Mouse (Mus musculus) limb, embryonic 15.5 days (tissue): ENCODE results near the gene Ccr6. TPM values are rescaled to one million over a fixed set of nuclear protein-coding genes. Genes with fewer than 3 reads are reported as not detected.

Experiments used
- ATAC-seq: fragments of 200-750 bp; cut with Nextera tagmentation; 2 replicates; pipeline ENCODE4 v1.8.0; 2017; ENCODE audit warnings: low read depth, moderate TSS enrichment; ENCODE audit not compliant: insufficient number of reproducible peaks, low FRiP score, low TSS enrichment
- H3K27ac ChIP-seq: fragments of 300-500 bp; sonication (generic); 2 replicates; pipeline ENCODE4 v1.5.1; 2015; ENCODE audit warnings: moderate library complexity, mild to moderate bottlenecking, inconsistent platforms
- H3K27me3 ChIP-seq: fragments of 300-500 bp; sonication (generic); 2 replicates; pipeline ENCODE4 v1.6.1; 2015; ENCODE audit warnings: inconsistent platforms
- H3K36me3 ChIP-seq: fragments of 300-500 bp; sonication (generic); 2 replicates; pipeline ENCODE4 v1.6.1; 2015; ENCODE audit warnings: inconsistent platforms
- H3K4me1 ChIP-seq: fragments of 300-500 bp; sonication (generic); 2 replicates; pipeline ENCODE4 v1.6.1; 2015; ENCODE audit warnings: inconsistent platforms
- H3K4me2 ChIP-seq: fragments of 300-500 bp; sonication (generic); 2 replicates; pipeline ENCODE4 v1.6.1; 2015; ENCODE audit warnings: mild to moderate bottlenecking, inconsistent platforms
- H3K4me3 ChIP-seq: fragments of 300-500 bp; sonication (generic); 2 replicates; pipeline ENCODE4 v1.5.1; 2015; ENCODE audit warnings: mild to moderate bottlenecking, inconsistent platforms
- H3K9ac ChIP-seq: fragments of 300-500 bp; sonication (generic); 2 replicates; pipeline ENCODE4 v1.6.1; 2015; ENCODE audit warnings: inconsistent platforms
- H3K9me3 ChIP-seq: fragments of 300-500 bp; sonication (generic); 2 replicates; pipeline ENCODE4 v1.6.1; 2016; ENCODE audit warnings: inconsistent platforms
- WGBS: fragments of 180-500 bp; shearing (Covaris S2); methylation state at CpG from one replicate; pipeline ENCODE4 v1.1.7; 2015; 5-methylcytosine and 5-hydroxymethylcytosine counted together
- polyA plus RNA-seq: library from polyadenylated mRNA; unstranded; fragments of >200 nt; fragmentation: Nextera tagmentation; extraction: Ambion mirVana; gene quantifications from 2 replicates; pipeline ENCODE4 v1.2.1, GENCODE M21; 2015

Gene Ccr6
- polyA plus RNA-seq, 1 experiment from 2014 or later = not detected

DNA sequence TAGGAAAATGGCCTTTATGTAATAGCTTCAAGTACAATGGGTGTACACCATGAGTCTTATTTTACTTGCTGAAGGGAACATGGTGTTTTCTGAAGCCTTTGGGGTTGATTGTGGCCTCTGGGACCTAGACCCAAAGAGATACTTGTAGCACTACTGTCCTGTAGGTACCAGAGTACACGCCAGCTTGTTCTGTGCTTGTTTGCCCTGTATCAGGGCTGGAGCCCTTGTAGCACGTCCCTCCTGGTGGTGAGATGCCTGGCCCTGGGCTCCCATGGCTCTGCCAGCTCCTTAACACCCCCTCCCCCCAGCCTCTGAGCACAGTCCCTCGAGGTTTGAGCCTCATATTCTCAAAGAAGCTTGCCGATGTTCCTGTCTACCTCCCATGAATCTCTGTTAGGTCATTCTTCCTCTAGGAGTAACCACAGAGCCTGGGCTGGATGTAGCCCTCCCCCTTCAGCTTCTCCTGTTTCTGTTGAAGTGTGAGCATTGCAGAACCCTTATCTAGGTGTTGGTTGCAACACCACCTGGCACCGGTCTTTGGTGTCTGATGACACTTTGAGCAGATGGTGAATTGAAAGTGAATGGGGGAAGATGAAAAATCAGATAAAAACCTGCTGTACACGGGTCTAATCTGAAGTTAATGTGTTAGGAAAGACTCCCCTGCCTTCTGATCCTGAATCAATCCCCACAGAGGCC, 36.4 kb downstream of the Ccr6 start:
- ATAC-seq = no peak
- no peaks in the 10 kb centered on the region for H3K36me3 ChIP-seq
- no peak overlapping the region for H3K4me2 ChIP-seq
- no peaks in the 10 kb centered on the region for H3K4me1 ChIP-seq
- no peak overlapping the region for H3K9ac ChIP-seq
- H3K27me3 ChIP-seq = 0 out of 2 replicates have a peak, but pooled peaks cover 2% of the 10 kb centered on the region
- no peak overlapping the region for H3K4me3 ChIP-seq
- H3K27ac ChIP-seq = no peak overlapping the region
- WGBS = 51% methylated on average over 6 of the region's 6 CpGs
- no peaks in the 10 kb centered on the region for H3K9me3 ChIP-seq

- Histone ChIP-seq H3K9ac (no peak overlapping the region), H3K4me3 (no peak overlapping the region), H3K9me3 (no peaks in the 10 kb centered on the region), H3K4me1 (no peaks in the 10 kb centered on the region), H3K27ac (no peak overlapping the region), H3K36me3 (no peaks in the 10 kb centered on the region), H3K27me3 (0 out of 2 replicates have a peak, but pooled peaks cover 2% of the 10 kb centered on the region), H3K4me2 (no peak overlapping the region)
- WGBS = 75% methylated on average over 6 of the region's 6 CpGs
- no peak for ATAC-seq
Observed at GRCm38 (mm10) chr17:8272951-8273350, 37.1 kb downstream of the Ccr6 start.

DNA sequence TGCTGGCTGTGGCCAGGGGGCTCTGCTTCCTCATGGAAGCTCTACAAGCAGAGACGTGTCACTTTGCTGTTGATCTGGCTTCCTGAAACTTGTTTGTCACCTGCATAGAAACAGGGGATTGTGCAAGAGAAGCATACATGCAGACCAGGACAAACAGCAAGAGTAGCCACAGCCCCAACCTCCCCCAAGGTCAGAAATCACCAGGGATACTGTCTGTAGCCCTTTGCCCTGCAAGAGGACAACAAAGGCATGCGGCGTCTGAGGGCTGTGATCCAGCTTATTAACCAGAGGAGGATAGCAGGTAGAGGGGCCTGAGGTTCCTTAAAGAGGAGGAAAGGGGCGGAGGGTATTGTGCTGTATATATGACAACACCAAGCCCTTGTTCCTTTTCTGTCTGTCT, 40.2 kb downstream of the Ccr6 start:
- no peak for ATAC-seq
- WGBS = 75% methylated on average over 4 of the region's 4 CpGs
- no peak overlapping the region for H3K27ac ChIP-seq
- no peak overlapping the region for H3K4me3 ChIP-seq
- H3K9ac ChIP-seq = no peak overlapping the region
- H3K9me3 ChIP-seq = no peaks in the 10 kb centered on the region
- no peaks in the 10 kb centered on the region for H3K4me1 ChIP-seq
- H3K36me3 ChIP-seq = no peaks in the 10 kb centered on the region
- H3K27me3 ChIP-seq = 0 out of 2 replicates have a peak, but pooled peaks cover 2% of the 10 kb centered on the region
- H3K4me2 ChIP-seq = no peak overlapping the region

DNA sequence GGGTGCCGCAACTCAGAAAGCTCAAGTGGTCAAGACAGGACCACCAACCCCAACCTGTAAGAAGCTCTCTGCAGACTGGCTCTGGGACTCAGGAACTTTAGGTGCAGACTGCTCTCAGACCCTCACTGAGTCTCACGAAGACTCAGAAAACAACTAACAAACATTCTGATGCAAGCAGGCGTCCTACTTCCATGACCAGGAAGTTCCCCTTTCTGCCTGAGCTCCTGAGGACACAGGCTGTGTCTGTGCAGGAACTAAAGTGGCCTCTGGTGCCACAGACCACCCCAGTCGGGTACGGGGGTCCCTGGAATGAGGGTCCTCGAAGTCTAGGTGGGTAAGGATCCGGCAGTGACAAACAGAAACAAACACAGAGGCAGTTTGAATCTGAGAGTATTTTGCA, 40.8 kb downstream of the Ccr6 start:
- H3K9ac ChIP-seq = no peak overlapping the region
- no peak overlapping the region for H3K27ac ChIP-seq
- H3K9me3 ChIP-seq = no peaks in the 10 kb centered on the region
- no peak overlapping the region for H3K4me3 ChIP-seq
- H3K4me2 ChIP-seq = no peak overlapping the region
- no peaks in the 10 kb centered on the region for H3K36me3 ChIP-seq
- no peak for ATAC-seq
- no peaks in the 10 kb centered on the region for H3K4me1 ChIP-seq
- WGBS = 74% methylated on average over 7 of the region's 7 CpGs
- 0 out of 2 replicates have a peak, but pooled peaks cover 2% of the 10 kb centered on the region for H3K27me3 ChIP-seq

DNA sequence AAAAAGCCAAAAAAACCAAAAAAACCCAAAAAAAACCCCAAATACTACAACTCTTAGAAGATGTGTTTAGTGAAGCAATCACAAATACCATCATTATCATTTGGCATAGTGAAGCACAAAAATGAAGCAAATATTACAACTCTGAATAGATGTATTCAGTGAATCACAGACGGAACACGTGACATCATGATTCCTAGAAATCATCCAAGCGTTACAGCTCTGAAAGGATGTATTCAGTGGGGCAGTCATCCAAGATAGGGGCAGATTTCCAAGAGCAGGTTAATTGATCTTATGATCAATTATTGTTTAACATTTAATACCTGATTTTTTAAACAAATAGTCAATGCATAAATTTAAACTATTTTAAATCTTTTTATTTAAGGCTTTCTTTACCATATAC, 41.4 kb downstream of the Ccr6 start:
- Histone ChIP-seq H3K36me3 (no peaks in the 10 kb centered on the region), H3K9me3 (no peaks in the 10 kb centered on the region), H3K4me3 (no peak overlapping the region), H3K9ac (no peak overlapping the region), H3K4me1 (no peaks in the 10 kb centered on the region), H3K27me3 (0 out of 2 replicates have a peak, but pooled peaks cover 2% of the 10 kb centered on the region), H3K4me2 (no peak overlapping the region), H3K27ac (no peak overlapping the region)
- ATAC-seq = no peak
- 88% methylated on average over 3 of the region's 3 CpGs for WGBS

GRCm38 (mm10) chr17:8278356-8278755, 42.5 kb downstream of the Ccr6 start:
- no peak for ATAC-seq
- WGBS = 63% methylated on average over 3 of the region's 3 CpGs
- H3K4me3 ChIP-seq = no peak overlapping the region
- H3K27me3 ChIP-seq = 0 out of 2 replicates have a peak, but pooled peaks cover 2% of the 10 kb centered on the region
- no peak overlapping the region for H3K4me2 ChIP-seq
- H3K27ac ChIP-seq = no peak overlapping the region
- H3K36me3 ChIP-seq = no peaks in the 10 kb centered on the region
- H3K4me1 ChIP-seq = 0 out of 2 replicates have a peak, but pooled peaks cover 2% of the 10 kb centered on the region
- H3K9me3 ChIP-seq = no peaks in the 10 kb centered on the region
- H3K9ac ChIP-seq = no peak overlapping the region

GRCm38 (mm10) chr17:8282821-8283525, 47.1 kb downstream of the Ccr6 start, which contains the start of gene Mpc1:
TSS of gene Mpc1 (plus strand) at chr17:8282904.
- H3K36me3 ChIP-seq = no peaks in the 10 kb centered on the region
- H3K9me3 ChIP-seq = no peaks in the 10 kb centered on the region
- H3K9ac ChIP-seq = peak within 1 kb of the TSS; percentile 85
- 1% methylated on average over 34 of the region's 35 CpGs for WGBS
- H3K4me3 ChIP-seq = peak within 1 kb of the TSS; percentile 83
- peaks cover 11% of the 10 kb centered on the region for H3K4me1 ChIP-seq
- peak within 1 kb of the TSS; percentile 83 for H3K4me2 ChIP-seq
- H3K27ac ChIP-seq = peak within 1 kb of the TSS; percentile 91
- no peaks in the 10 kb centered on the region for H3K27me3 ChIP-seq
- peak; percentile 81 for ATAC-seq

GRCm38 (mm10) chr17:8283526-8284253, 47.8 kb downstream of the Ccr6 start:
- Histone ChIP-seq H3K4me3 (peak overlapping the region; percentile 83), H3K36me3 (no peaks in the 10 kb centered on the region), H3K4me1 (peaks cover 11% of the 10 kb centered on the region), H3K9ac (peak overlapping the region; percentile 85), H3K4me2 (peak overlapping the region; percentile 83), H3K27ac (peak overlapping the region; percentile 91), H3K9me3 (no peaks in the 10 kb centered on the region), H3K27me3 (no peaks in the 10 kb centered on the region)
- under 1% methylated on average over 75 of the region's 77 CpGs for WGBS
- peak; percentile 97 for ATAC-seq

DNA sequence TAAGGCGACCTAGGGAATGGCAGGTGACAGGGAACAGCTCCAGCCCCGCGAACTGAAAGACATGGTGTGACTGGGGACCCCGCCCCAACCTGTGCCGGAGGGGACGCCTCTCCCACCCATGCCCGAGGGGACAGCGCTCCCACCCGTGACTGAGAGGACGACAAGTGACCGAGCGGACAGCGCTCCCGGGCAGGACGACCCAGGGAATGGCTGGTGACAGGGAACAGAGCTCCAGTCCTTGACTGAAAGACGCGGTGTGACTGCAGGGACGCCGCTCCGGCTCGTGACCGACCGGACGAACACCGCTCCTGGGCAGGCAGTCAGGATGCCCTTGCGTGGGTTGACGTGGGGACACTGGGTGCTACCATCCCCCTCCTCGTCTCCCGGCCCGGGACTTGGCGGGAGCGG, 48.4 kb downstream of the Ccr6 start:
- Histone ChIP-seq H3K9ac (peak overlapping the region; percentile 85), H3K4me2 (peak overlapping the region; percentile 83), H3K4me3 (peak overlapping the region; percentile 83), H3K9me3 (no peaks in the 10 kb centered on the region), H3K4me1 (peaks cover 11% of the 10 kb centered on the region), H3K27ac (peak overlapping the region; percentile 75; the same call in 1 of the 2 replicates), H3K27me3 (no peaks in the 10 kb centered on the region), H3K36me3 (peaks cover 3% of the 10 kb centered on the region; the same call in 1 of the 2 replicates)
- under 1% methylated on average over 32 of the region's 32 CpGs for WGBS
- ATAC-seq = peak; percentile 5; the same call in 1 of the 2 replicates

GRCm38 (mm10) chr17:8285056-8285455, 49.2 kb downstream of the Ccr6 start:
- ATAC-seq = no peak
- H3K27me3 ChIP-seq = no peaks in the 10 kb centered on the region
- H3K9ac ChIP-seq = no peak overlapping the region
- H3K4me2 ChIP-seq = peak overlapping the region; percentile 83
- H3K9me3 ChIP-seq = no peaks in the 10 kb centered on the region
- 38% methylated on average over 8 of the region's 8 CpGs for WGBS
- peak overlapping the region; percentile 83 for H3K4me3 ChIP-seq
- peaks cover 10% of the 10 kb centered on the region; the same call in 1 of the 2 replicates for H3K36me3 ChIP-seq
- no peak overlapping the region for H3K27ac ChIP-seq
- peaks cover 11% of the 10 kb centered on the region for H3K4me1 ChIP-seq

DNA sequence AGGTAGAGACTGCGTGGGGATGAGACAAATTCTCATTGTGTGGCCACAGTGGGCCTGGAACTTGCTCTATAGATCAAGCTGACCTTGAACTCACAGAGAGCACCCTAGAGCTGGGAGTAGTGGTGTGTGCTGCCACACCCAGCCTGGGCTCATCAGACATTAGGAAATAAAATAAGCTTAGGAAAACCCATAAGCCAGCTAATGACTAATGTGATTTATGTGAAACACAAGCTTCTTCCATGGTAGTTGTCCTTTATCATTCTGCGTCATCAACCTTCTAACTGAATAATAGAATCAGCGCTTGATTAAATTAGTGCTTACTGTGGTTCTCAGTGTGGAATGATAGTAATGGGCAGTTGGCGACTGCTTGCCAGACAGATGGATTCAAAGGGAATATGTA, 51.1 kb downstream of the Ccr6 start:
- WGBS = 88% methylated on average over 4 of the region's 4 CpGs
- Histone ChIP-seq H3K4me2 (no peak overlapping the region), H3K9ac (no peak overlapping the region), H3K4me3 (no peak overlapping the region), H3K36me3 (peaks cover 16% of the 10 kb centered on the region; the same call in 1 of the 2 replicates), H3K27ac (no peak overlapping the region), H3K27me3 (no peaks in the 10 kb centered on the region), H3K9me3 (no peaks in the 10 kb centered on the region), H3K4me1 (peaks cover 11% of the 10 kb centered on the region)
- no peak for ATAC-seq
